Mouse (Mus musculus) liver, embryonic 14.5 days (tissue): ENCODE data around the gene Snx4. TPM values are rescaled to one million over a fixed set of nuclear protein-coding genes. Genes with fewer than 3 reads are reported as not detected.

Experiments
- ATAC-seq: fragments of 200-750 bp; cut with Nextera tagmentation; 2 replicates; pipeline ENCODE4 v1.8.0; 2017; ENCODE audit warnings: moderate number of reproducible peaks, mild to moderate bottlenecking, moderate library complexity; ENCODE audit not compliant: insufficient read depth
- DNase-seq, 3 experiments: peaks; one replicate each; pipeline ENCODE4 v3.0.0-alpha.2; 2012 to 2013; ENCODE audit warnings: low read depth in 3 of 3, low spot score in 3 of 3
- H3K27ac ChIP-seq: fragments of 300-500 bp; sonication (generic); 2 replicates; pipeline ENCODE4 v1.5.1; 2014; ENCODE audit warnings: moderate library complexity, mild to moderate bottlenecking, control low read depth, inconsistent platforms
- H3K27me3 ChIP-seq: fragments of 300-500 bp; sonication (generic); 2 replicates; pipeline ENCODE4 v1.6.1; 2014; ENCODE audit warnings: mild to moderate bottlenecking, low read length, moderate library complexity; ENCODE audit not compliant: control insufficient read depth, insufficient read depth
- H3K36me3 ChIP-seq: fragments of 300-500 bp; sonication (generic); replicated peaks from 2 replicates; pipeline ENCODE4 v1.6.1; 2014; ENCODE audit warnings: low read depth; ENCODE audit not compliant: control insufficient read depth, insufficient read depth
- H3K4me1 ChIP-seq, 2 experiments: fragments of 200-500 bp in 1 of 2; fragments of 300-500 bp in 1 of 2; sonication (generic) in 1 of 2; replicated peaks; 2 replicates each; pipeline ENCODE4 v1.6.1; 2012 to 2014; ENCODE audit warnings: antibody characterized with exemption in 1 of 2, inconsistent platforms in 1 of 2, low read length in 1 of 2; ENCODE audit not compliant: control insufficient read depth in 2 of 2, insufficient read depth in 2 of 2
- H3K4me2 ChIP-seq: fragments of 300-500 bp; sonication (generic); 2 replicates; pipeline ENCODE4 v1.6.1; 2014; ENCODE audit warnings: low read depth, mild to moderate bottlenecking, control low read depth, moderate library complexity
- H3K4me3 ChIP-seq, 2 experiments: fragments of 200-500 bp in 1 of 2; fragments of 300-500 bp in 1 of 2; sonication (generic) in 1 of 2; 2 replicates each; pipeline ENCODE4 v1.5.1; 2012 to 2014; ENCODE audit warnings: low read depth in 2 of 2, low read length in 2 of 2, mild to moderate bottlenecking in 2 of 2, control low read depth in 1 of 2, inconsistent platforms in 1 of 2, moderate library complexity in 1 of 2; ENCODE audit not compliant: insufficient read depth in 1 of 2
- H3K9ac ChIP-seq: fragments of 300-500 bp; sonication (generic); replicated peaks from 2 replicates; pipeline ENCODE4 v1.6.1; 2014; ENCODE audit warnings: mild to moderate bottlenecking, control low read depth, moderate library complexity
- H3K9me3 ChIP-seq: fragments of 300-500 bp; sonication (generic); 2 replicates; pipeline ENCODE4 v1.6.1; 2016; ENCODE audit warnings: low read length, mixed read lengths; ENCODE audit not compliant: control insufficient read depth
- CTCF ChIP-seq: IDR thresholded peaks from 2 replicates; pipeline ENCODE4 v1.5.1; 2016; ENCODE audit warnings: antibody characterized with exemption, low read depth, control low read depth
- EP300 ChIP-seq: IDR thresholded peaks from 2 replicates; pipeline ENCODE4 v1.6.1; 2016; ENCODE audit warnings: antibody characterized with exemption, low read depth
- WGBS: fragments of 180-500 bp; shearing (Covaris S2); extraction: QIAGEN DNeasy Blood & Tissue Kit; methylation state at CpG from one replicate; pipeline ENCODE4 v1.1.7; 2014; ENCODE audit not compliant: insufficient replicate concordance; 5-methylcytosine and 5-hydroxymethylcytosine counted together
- polyA plus RNA-seq, 2 experiments: library from polyadenylated mRNA; depleted of rRNA in 1 of 2; stranded (reverse) in 1 of 2; unstranded in 1 of 2; fragments of >200 nt; fragmentation: Nextera tagmentation in 1 of 2; extraction: Ambion mirVana in 1 of 2; gene quantifications; 2 replicates each; pipeline versions ENCODE4 v1.2.1 to v1.2.3; 2012 to 2014

The Snx4 gene
- polyA plus RNA-seq, 2 experiments, result 7.1 to 21.3 TPM

- Histone ChIP-seq H3K4me3 (no peak overlapping the region), H3K4me1 (peaks cover 0 to 10% of the 10 kb centered on the region in 2 experiments; a peak in 2 of 4 replicates), H3K27ac (no peak overlapping the region), H3K27me3 (no peaks in the 10 kb centered on the region), H3K4me2 (no peak overlapping the region), H3K36me3 (no peaks in the 10 kb centered on the region), H3K9ac (no peak overlapping the region), H3K9me3 (no peaks in the 10 kb centered on the region)
- DNase-seq (no peak), ATAC-seq (no peak)
- no peak for TF ChIP-seq CTCF
- no peak for TF ChIP-seq EP300
- 63% methylated on average over 5 of the region's 5 CpGs for WGBS
Measured at GRCm38 (mm10) chr16:33347134-33347533, 95.9 kb downstream of the Snx4 start.

Other genes with a start within 250 kb of the Snx4 start
- 0.15 and 0.42 TPM in 2 replicates for gene Iqcg, start 195.2 kb upstream of the Snx4 start, polyA plus RNA-seq (2012; rRNA removed)
- gene Iqcg, start 195.2 kb upstream of the Snx4 start, polyA plus RNA-seq (2014; fragmentation: Nextera tagmentation; extraction: Ambion mirVana), result 0.72 and 0.91 TPM in 2 replicates
- 617 and 863 TPM in 2 replicates for gene Rpl35a, start 195.0 kb upstream of the Snx4 start, polyA plus RNA-seq (2012; rRNA removed)
- 752 and 811 TPM in 2 replicates for gene Rpl35a, start 195.0 kb upstream of the Snx4 start, polyA plus RNA-seq (2014; fragmentation: Nextera tagmentation; extraction: Ambion mirVana)
- 0.75 and 0.78 TPM in 2 replicates for gene Lmln, start 188.9 kb upstream of the Snx4 start, polyA plus RNA-seq (2012; rRNA removed)
- gene Lmln, start 188.9 kb upstream of the Snx4 start, polyA plus RNA-seq (2014; fragmentation: Nextera tagmentation; extraction: Ambion mirVana), result 0.27 and 0.32 TPM in 2 replicates
- gene Osbpl11, start 66.4 kb upstream of the Snx4 start, polyA plus RNA-seq (2012; rRNA removed), result 3.1 and 3.3 TPM in 2 replicates
- 4.3 and 5.5 TPM in 2 replicates for gene Osbpl11, start 66.4 kb upstream of the Snx4 start, polyA plus RNA-seq (2014; fragmentation: Nextera tagmentation; extraction: Ambion mirVana)
- 2.3 and 3.8 TPM in 2 replicates for gene Zfp148, start 129.4 kb downstream of the Snx4 start, polyA plus RNA-seq (2012; rRNA removed)
- gene Zfp148, start 129.4 kb downstream of the Snx4 start, polyA plus RNA-seq (2014; fragmentation: Nextera tagmentation; extraction: Ambion mirVana), result 10.6 and 11.2 TPM in 2 replicates